Mouse (Mus musculus): ENCODE results near the gene Aox2. TPM values are rescaled to one million over a fixed set of nuclear protein-coding genes. Genes with fewer than 3 reads are reported as not detected.

The Aox2 gene
- polyA plus RNA-seq, 1 experiment from 2014 or later = 0.04 TPM

- Histone ChIP-seq H3K9ac (no peak overlapping the region), H3K36me3 (no peaks in the 10 kb centered on the region)
- WGBS = 69% methylated on average over 10 of the region's 10 CpGs
Observed at GRCm38 (mm10) chr1:58257195-58257991, 20.7 kb upstream of the Aox2 start.

GRCm38 (mm10) chr1:58260311-58260710 is 17.8 kb upstream of the Aox2 start:
- Histone ChIP-seq H3K9me3 (no peaks in the 10 kb centered on the region), H3K27ac (no peak overlapping the region), H3K27me3 (no peaks in the 10 kb centered on the region), H3K4me3 (no peak overlapping the region), H3K36me3 (no peaks in the 10 kb centered on the region), H3K4me1 (no peaks in the 10 kb centered on the region), H3K9ac (no peak overlapping the region), H3K4me2 (no peak overlapping the region)
- WGBS = 28% methylated on average over 3 of the region's 3 CpGs
- no peak for ATAC-seq (ENCODE audit: borderline replicate concordance, extremely low read depth, low FRiP score, low TSS enrichment)

More at GRCm38 (mm10) chr1:58257195-58257991, 20.7 kb upstream of the Aox2 start:
- no peaks in the 10 kb centered on the region for H3K4me1 ChIP-seq
- no peaks in the 10 kb centered on the region for H3K27me3 ChIP-seq
- no peak overlapping the region for H3K27ac ChIP-seq
- H3K9me3 ChIP-seq = no peaks in the 10 kb centered on the region
- no peak for ATAC-seq (ENCODE audit: borderline replicate concordance, extremely low read depth, low FRiP score, low TSS enrichment)
- H3K4me3 ChIP-seq = no peak overlapping the region
- H3K4me2 ChIP-seq = no peak overlapping the region

GRCm38 (mm10) chr1:58268231-58268630 is 9.9 kb upstream of the Aox2 start:
- Histone ChIP-seq H3K4me2 (no peak overlapping the region), H3K36me3 (no peaks in the 10 kb centered on the region), H3K9me3 (no peaks in the 10 kb centered on the region), H3K27ac (no peak overlapping the region), H3K9ac (no peak overlapping the region), H3K4me3 (no peak overlapping the region), H3K4me1 (no peaks in the 10 kb centered on the region), H3K27me3 (0 out of 2 replicates have a peak, but pooled peaks cover 4% of the 10 kb centered on the region)
- WGBS = 79% methylated on average over 2 of the region's 2 CpGs
- no peak for ATAC-seq (ENCODE audit: borderline replicate concordance, extremely low read depth, low FRiP score, low TSS enrichment)

DNA sequence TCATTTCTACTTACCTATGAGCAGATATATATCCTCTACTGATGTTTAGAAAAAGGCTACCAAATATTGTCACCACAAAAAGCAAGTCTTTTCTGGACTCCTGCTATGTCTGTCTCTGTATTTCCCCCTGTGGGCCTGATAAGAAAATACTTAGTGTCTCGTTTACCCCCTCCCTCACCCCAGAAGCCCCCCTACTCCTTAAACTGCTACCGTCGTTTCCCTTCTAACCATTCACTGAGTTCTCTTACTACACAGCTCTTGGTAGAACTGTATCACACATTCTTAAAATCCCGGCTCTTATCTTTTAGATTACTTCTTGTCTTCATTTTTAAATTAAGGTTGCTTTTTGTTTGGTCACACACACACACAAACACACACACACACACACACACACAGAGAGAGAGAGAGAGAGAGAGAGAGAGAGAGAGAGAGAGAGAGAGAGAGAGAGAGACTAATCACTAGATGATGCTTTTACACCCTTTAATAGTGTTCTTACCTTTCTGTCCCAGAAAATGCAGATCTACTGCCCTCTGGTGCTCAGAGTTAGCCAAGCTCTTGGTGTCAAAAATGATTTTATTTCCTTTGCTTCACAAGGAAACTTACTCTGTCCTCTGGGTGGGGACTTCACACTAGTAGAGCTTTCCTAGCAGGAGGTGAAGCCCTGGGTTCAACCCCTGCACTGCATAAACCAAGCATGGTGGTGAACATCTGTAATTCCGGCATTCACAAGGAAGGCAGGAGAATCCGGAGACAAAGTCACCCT is 7.1 kb upstream of the Aox2 start:
- 41% methylated on average over 6 of the region's 6 CpGs for WGBS

DNA sequence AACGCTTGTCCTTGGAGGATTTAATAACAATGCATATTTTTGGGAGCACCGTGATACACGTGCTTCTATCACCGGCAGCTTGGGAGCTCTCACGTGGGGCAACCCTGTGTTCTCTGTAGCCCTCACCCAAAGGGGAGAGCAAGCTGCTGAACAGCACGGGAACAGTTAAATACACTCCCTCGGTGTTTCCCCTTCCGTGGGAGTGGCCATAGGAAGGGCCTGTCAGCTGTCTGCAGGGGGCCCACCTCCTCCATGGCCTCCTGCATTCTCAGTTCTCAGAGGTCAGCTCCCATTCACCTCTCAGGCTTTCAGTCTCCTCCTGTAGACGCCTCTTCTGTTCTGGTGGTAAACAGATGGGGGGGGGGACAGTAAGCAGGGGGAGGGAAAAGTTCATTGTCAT is 2.2 kb upstream of the Aox2 start:
- ATAC-seq (ENCODE audit: borderline replicate concordance, extremely low read depth, low FRiP score, low TSS enrichment) = no peak
- H3K9me3 ChIP-seq = no peaks in the 10 kb centered on the region
- WGBS = 21% methylated on average over 9 of the region's 9 CpGs
- no peak overlapping the region for H3K4me2 ChIP-seq
- H3K27me3 ChIP-seq = no peaks in the 10 kb centered on the region
- no peak overlapping the region for H3K27ac ChIP-seq
- no peak overlapping the region for H3K4me3 ChIP-seq
- no peaks in the 10 kb centered on the region for H3K4me1 ChIP-seq
- H3K9ac ChIP-seq = no peak overlapping the region
- no peaks in the 10 kb centered on the region for H3K36me3 ChIP-seq

More for the DNA sequence above, 7.1 kb upstream of the Aox2 start:
- Histone ChIP-seq H3K9me3 (no peaks in the 10 kb centered on the region), H3K4me1 (no peaks in the 10 kb centered on the region), H3K27me3 (0 out of 2 replicates have a peak, but pooled peaks cover 4% of the 10 kb centered on the region), H3K4me3 (no peak overlapping the region), H3K27ac (no peak overlapping the region), H3K4me2 (no peak overlapping the region), H3K36me3 (no peaks in the 10 kb centered on the region), H3K9ac (no peak overlapping the region)
- ATAC-seq (ENCODE audit: borderline replicate concordance, extremely low read depth, low FRiP score, low TSS enrichment) = no peak

DNA sequence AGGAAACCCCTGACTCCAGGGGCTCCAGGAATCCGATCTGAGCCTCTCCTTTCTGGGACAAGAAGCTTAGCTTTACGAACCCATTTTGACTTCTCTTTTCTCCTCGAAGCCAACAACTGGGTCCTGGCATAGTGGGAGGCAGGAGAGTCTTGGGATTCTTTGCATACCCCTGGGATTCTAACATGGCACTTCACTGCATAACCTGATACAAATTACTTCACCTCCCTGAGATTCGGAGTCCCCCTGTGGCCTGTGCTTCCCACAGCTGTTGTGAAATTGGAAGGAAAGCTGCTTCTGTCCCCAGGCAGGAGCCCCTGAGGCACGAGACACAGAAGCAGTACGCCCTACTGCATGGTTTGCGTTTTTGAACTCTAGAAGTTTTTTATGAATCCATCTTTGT is 387 bp downstream of the Aox2 start:
- no peak overlapping the region for H3K9ac ChIP-seq
- no peaks in the 10 kb centered on the region for H3K9me3 ChIP-seq
- no peak for ATAC-seq (ENCODE audit: borderline replicate concordance, extremely low read depth, low FRiP score, low TSS enrichment)
- no peaks in the 10 kb centered on the region for H3K36me3 ChIP-seq
- H3K4me1 ChIP-seq = no peaks in the 10 kb centered on the region
- no peaks in the 10 kb centered on the region for H3K27me3 ChIP-seq
- no peak overlapping the region for H3K27ac ChIP-seq
- no peak overlapping the region for H3K4me3 ChIP-seq
- H3K4me2 ChIP-seq = no peak overlapping the region
- 63% methylated on average over 7 of the region's 7 CpGs for WGBS

DNA sequence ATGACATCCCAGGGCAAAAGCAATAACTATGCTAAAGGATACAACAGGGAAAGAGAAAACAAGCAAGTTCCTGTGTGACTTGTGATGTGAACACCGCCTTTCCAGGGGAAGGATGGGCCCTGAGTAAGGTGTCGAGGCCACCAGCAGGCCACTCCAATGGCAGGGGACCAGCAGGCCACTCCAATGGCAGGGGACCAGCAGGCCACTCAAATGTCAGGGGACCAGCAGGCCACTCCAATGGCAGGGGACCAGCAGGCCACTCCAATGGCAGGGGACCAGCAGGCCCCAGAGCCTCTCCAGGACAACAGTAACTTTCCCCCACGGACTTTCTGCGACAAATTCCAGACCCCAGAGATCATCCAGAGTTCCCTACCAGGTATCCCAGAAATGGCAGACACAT is 2.3 kb downstream of the Aox2 start:
- Histone ChIP-seq H3K27me3 (no peaks in the 10 kb centered on the region), H3K4me1 (no peaks in the 10 kb centered on the region), H3K4me2 (no peak overlapping the region), H3K4me3 (no peak overlapping the region), H3K9me3 (no peaks in the 10 kb centered on the region), H3K36me3 (no peaks in the 10 kb centered on the region), H3K9ac (no peak overlapping the region), H3K27ac (no peak overlapping the region)
- WGBS = 74% methylated on average over 4 of the region's 4 CpGs
- no peak for ATAC-seq (ENCODE audit: borderline replicate concordance, extremely low read depth, low FRiP score, low TSS enrichment)

DNA sequence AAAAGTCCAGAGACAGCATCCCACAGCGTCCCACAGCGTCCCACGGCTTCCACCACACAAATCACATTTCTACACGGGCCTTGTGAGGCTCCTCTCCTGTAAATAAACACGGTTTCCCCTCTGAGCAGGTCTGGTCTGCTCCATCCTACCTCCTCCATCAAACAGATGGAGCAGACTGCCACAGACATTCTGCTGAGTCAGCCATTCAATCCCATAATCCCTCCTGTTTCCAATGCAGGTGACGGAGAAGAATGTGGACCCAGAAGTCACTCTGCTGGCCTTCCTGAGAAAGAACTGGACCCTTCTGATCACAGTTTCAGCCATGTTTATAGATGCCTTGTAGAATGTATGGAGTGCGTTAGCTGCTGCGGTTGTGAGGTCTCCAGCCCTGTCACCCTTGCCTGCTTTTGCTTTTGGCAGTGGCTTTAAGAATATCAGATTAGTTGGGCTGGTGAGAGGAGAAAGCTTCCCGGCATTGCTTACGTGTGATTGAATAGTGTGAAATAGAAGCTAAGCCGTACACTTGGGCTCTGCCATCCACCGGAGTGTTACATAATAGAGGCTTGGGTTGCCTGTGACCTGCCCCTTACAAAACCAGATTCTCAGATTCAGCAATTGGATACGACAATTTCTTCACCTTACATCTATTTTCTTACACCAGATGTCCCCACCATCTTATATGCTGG is 3.0 kb downstream of the Aox2 start:
- WGBS = 66% methylated on average over 13 of the region's 13 CpGs
- H3K36me3 ChIP-seq = no peaks in the 10 kb centered on the region
- ATAC-seq (ENCODE audit: borderline replicate concordance, extremely low read depth, low FRiP score, low TSS enrichment) = no peak
- H3K9me3 ChIP-seq = no peaks in the 10 kb centered on the region
- no peak overlapping the region for H3K4me3 ChIP-seq
- H3K4me2 ChIP-seq = no peak overlapping the region
- H3K9ac ChIP-seq = no peak overlapping the region
- H3K27ac ChIP-seq = no peak overlapping the region
- no peaks in the 10 kb centered on the region for H3K27me3 ChIP-seq
- no peaks in the 10 kb centered on the region for H3K4me1 ChIP-seq

DNA sequence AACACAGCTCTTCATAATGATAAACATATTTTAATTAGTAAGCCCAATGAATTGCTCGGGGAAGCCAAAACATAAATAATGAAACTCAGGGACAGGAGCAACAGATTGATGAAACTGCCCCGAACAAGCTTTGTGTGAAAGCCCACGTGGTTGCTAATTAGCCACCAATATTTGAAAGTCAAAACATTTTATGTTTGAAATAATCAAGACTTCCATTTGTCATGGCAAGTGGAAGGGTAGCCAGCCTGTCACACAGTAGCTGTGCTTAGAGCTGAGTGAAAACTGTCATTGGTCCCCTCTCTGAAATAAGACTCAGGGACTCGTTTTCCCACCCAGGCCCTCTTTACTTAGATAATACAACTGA is 3.5 kb downstream of the Aox2 start:
- Histone ChIP-seq H3K27ac (no peak overlapping the region), H3K36me3 (no peaks in the 10 kb centered on the region), H3K27me3 (no peaks in the 10 kb centered on the region), H3K9me3 (no peaks in the 10 kb centered on the region), H3K4me1 (no peaks in the 10 kb centered on the region), H3K9ac (no peak overlapping the region), H3K4me2 (no peak overlapping the region), H3K4me3 (no peak overlapping the region)
- 63% methylated on average over 4 of the region's 4 CpGs for WGBS
- ATAC-seq (ENCODE audit: borderline replicate concordance, extremely low read depth, low FRiP score, low TSS enrichment) = no peak

- no peak overlapping the region for H3K4me3 ChIP-seq
- no peak overlapping the region for H3K9ac ChIP-seq
- no peaks in the 10 kb centered on the region for H3K4me1 ChIP-seq
- H3K36me3 ChIP-seq = no peaks in the 10 kb centered on the region
- H3K4me2 ChIP-seq = no peak overlapping the region
- 32% methylated on average over 7 of the region's 7 CpGs for WGBS
- ATAC-seq (ENCODE audit: borderline replicate concordance, extremely low read depth, low FRiP score, low TSS enrichment) = no peak
- no peaks in the 10 kb centered on the region for H3K27me3 ChIP-seq
- no peak overlapping the region for H3K27ac ChIP-seq
- H3K9me3 ChIP-seq = no peaks in the 10 kb centered on the region
Observed at GRCm38 (mm10) chr1:58284505-58284904, 6.4 kb downstream of the Aox2 start.

DNA sequence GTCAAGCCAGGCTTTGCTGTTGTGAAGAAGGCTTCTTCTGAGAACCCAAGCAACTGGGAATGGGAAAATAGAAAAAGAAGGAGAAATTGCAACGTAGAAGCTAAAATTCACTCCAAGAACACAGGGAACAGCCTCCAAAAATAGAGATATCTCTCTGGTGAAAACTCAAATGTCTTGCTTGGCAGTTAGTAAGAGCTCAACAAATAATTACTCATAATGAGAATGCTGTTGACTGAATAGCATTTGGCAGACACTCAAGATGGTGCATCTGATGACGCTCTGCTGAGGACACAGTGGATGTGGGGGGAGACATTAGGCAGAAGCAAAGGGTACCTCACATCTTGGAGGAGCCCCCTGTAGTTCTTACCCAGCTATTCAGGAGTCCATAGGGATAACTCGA is 10.0 kb downstream of the Aox2 start:
- ATAC-seq (ENCODE audit: borderline replicate concordance, extremely low read depth, low FRiP score, low TSS enrichment) = no peak
- Histone ChIP-seq H3K27me3 (no peaks in the 10 kb centered on the region), H3K27ac (no peak overlapping the region), H3K9ac (no peak overlapping the region), H3K36me3 (no peaks in the 10 kb centered on the region), H3K4me1 (peaks cover 14% of the 10 kb centered on the region; the same call in 1 of the 2 replicates), H3K4me2 (no peak overlapping the region), H3K9me3 (no peaks in the 10 kb centered on the region), H3K4me3 (no peak overlapping the region)
- 61% methylated on average over 3 of the region's 3 CpGs for WGBS

All from lung, embryonic 15.5 days (tissue).